Mouse (Mus musculus): Measurements from ENCODE around the gene Lcn12. TPM values are rescaled to one million over a fixed set of nuclear protein-coding genes. Genes with fewer than 3 reads are reported as not detected.

The Lcn12 gene
- total RNA-seq (2014; rRNA removed) (not detected in 2 replicates), polyA plus RNA-seq (2015; fragmentation: Nextera tagmentation; extraction: Ambion mirVana) (not detected in 2 replicates)

DNA sequence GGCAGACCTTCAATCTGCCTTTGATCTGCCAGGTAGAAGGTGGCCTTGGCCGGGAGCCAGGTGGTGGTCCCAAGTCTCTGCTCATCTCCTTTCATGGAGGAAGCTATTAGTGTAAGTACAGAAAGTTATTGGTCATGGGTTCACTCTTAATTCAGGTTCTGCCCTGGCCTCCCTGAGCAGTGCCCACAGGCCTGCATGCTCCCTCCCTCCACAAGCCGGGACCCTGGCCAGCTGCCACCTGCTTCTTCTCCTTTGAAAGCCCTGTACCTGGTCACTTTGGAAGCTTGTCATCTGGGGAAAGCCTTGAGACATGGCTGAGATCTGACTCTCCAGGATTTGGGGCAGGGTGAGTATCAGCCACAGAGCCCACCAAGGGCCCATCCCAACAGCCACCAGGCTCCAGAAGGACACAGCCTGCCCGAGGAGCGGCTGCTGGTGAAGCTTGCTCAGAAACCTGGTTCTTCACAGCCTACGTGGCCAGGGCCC, at the start of gene Lcn12:
Gene Lcn12, minus strand, starts transcription at position 436 of the 486 bp plus-strand sequence.
- no peak within 1 kb of the TSS for H3K27ac ChIP-seq (ENCODE audit: low read depth, low read length)
- no peak for TF ChIP-seq CTCF (IDR thresholded peaks at IDR 0.05)
- WGBS = 88% methylated on average over 5 of the region's 5 CpGs
- no peaks in the 10 kb centered on the region for H3K36me3 ChIP-seq (ENCODE audit: insufficient read depth, low read length)
- no peaks in the 10 kb centered on the region; the same call in 1 of the 2 replicates for H3K4me1 ChIP-seq (ENCODE audit: insufficient read depth, low read length)
- no peak within 1 kb of the TSS for H3K4me2 ChIP-seq (ENCODE audit: low read depth, low read length, poor library complexity, severe bottlenecking)
- ATAC-seq (ENCODE audit: low FRiP score) (no peak), DNase-seq (ENCODE audit: low spot score) (no peak)
- no peaks in the 10 kb centered on the region for H3K27me3 ChIP-seq (ENCODE audit: insufficient read depth, low read length)
- no peak within 1 kb of the TSS for H3K4me3 ChIP-seq (ENCODE audit: low read depth, low read length)
- no peaks in the 10 kb centered on the region for H3K9me3 ChIP-seq (ENCODE audit: low read length)
- H3K9ac ChIP-seq (replicated peaks; ENCODE audit: low read length, poor library complexity, severe bottlenecking) = no peak within 1 kb of the TSS

- H3K9ac ChIP-seq (replicated peaks; ENCODE audit: low read length, poor library complexity, severe bottlenecking) = no peak overlapping the region
- DNase-seq (ENCODE audit: low spot score) = no peak
- 94% methylated on average over 10 of the region's 10 CpGs for WGBS
- no peak for ATAC-seq (ENCODE audit: low FRiP score)
- H3K4me2 ChIP-seq (ENCODE audit: low read depth, low read length, poor library complexity, severe bottlenecking) = no peak overlapping the region
- H3K9me3 ChIP-seq (ENCODE audit: low read length) = no peaks in the 10 kb centered on the region
- H3K4me3 ChIP-seq (ENCODE audit: low read depth, low read length) = no peak overlapping the region
- H3K27ac ChIP-seq (ENCODE audit: low read depth, low read length) = no peak overlapping the region
- TF ChIP-seq CTCF (IDR thresholded peaks at IDR 0.05) = no peak
- H3K36me3 ChIP-seq (ENCODE audit: insufficient read depth, low read length) = 0 out of 2 replicates have a peak, but pooled peaks cover 3% of the 10 kb centered on the region
- peaks cover 4% of the 10 kb centered on the region; the same call in 1 of the 2 replicates for H3K4me1 ChIP-seq (ENCODE audit: insufficient read depth, low read length)
- no peaks in the 10 kb centered on the region for H3K27me3 ChIP-seq (ENCODE audit: insufficient read depth, low read length)
These were observed 48.1 kb upstream of the Lcn12 start for GRCm38 (mm10) chr2:25541644-25542367.

DNA sequence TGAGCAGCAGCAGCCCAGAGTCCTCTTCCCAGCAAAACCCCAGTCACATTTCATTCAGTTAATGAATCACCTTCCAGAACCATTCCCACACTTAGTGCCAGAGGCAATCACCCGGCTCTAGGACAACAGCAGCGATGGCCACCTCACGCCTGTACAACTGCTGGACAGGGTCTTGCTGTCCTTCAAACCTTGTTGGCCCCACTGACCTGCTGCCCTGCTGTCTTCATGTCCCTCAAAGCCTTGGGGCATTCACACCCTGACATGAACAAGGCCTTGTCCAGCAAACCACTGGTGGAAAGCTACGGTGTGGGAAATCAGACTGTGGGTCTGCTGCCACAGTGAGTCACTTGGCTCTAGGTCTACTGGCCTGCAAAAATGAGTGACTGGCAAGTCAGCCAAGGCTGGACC, 46.8 kb upstream of the Lcn12 start:
- TF ChIP-seq CTCF (IDR thresholded peaks at IDR 0.05) = no peak
- H3K36me3 ChIP-seq (ENCODE audit: insufficient read depth, low read length) = peaks cover 7% of the 10 kb centered on the region; the same call in 1 of the 2 replicates
- no peak overlapping the region for H3K4me3 ChIP-seq (ENCODE audit: low read depth, low read length)
- no peaks in the 10 kb centered on the region for H3K9me3 ChIP-seq (ENCODE audit: low read length)
- H3K27me3 ChIP-seq (ENCODE audit: insufficient read depth, low read length) = no peaks in the 10 kb centered on the region
- no peak overlapping the region for H3K9ac ChIP-seq (replicated peaks; ENCODE audit: low read length, poor library complexity, severe bottlenecking)
- H3K4me1 ChIP-seq (ENCODE audit: insufficient read depth, low read length) = no peaks in the 10 kb centered on the region
- DNase-seq (ENCODE audit: low spot score) = no peak
- WGBS = 92% methylated on average over 4 of the region's 4 CpGs
- ATAC-seq (ENCODE audit: low FRiP score) = no peak
- H3K27ac ChIP-seq (ENCODE audit: low read depth, low read length) = no peak overlapping the region
- no peak overlapping the region for H3K4me2 ChIP-seq (ENCODE audit: low read depth, low read length, poor library complexity, severe bottlenecking)

DNA sequence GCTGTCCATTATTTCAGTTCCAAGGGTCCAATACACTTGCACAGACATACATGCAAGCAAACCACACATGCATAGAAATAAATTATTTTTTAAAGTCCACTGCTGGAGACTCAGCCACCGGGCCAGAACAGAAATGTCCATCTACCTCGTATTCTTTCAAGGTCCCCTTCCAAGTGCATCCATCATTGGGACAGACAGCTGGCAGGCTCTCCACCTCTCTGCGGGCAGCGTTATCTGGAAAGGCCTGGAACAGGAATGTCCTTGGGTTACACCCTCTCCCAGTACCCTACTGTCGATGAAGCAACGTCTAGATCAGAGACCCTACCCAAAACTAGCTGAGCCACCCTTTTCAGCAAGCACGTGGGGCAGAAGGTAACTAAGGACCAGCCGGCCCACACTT, 42.8 kb upstream of the Lcn12 start:
- no peak for ATAC-seq (ENCODE audit: low FRiP score)

DNA sequence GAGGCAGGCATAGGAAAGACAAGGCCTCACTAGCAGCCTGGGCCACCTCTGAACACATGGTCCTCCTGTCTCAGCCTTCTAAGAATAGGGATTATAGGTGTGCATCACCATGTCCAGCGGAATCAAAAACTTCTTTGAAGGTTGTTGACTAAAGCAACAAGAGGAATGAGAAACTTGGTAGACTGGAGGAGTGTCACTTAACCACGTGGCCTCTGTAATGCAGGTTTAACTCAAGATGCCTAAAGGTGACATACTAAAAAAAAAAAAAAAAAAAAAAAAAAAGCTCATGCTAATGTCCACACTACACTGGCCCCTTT, 41.1 kb upstream of the Lcn12 start:
- H3K27ac ChIP-seq (ENCODE audit: low read depth, low read length) = no peak overlapping the region
- DNase-seq (ENCODE audit: low spot score) (no peak), ATAC-seq (ENCODE audit: low FRiP score) (no peak)
- H3K4me2 ChIP-seq (ENCODE audit: low read depth, low read length, poor library complexity, severe bottlenecking) = no peak overlapping the region
- H3K4me1 ChIP-seq (ENCODE audit: insufficient read depth, low read length) = no peaks in the 10 kb centered on the region
- 100% methylated on average over 2 of the region's 2 CpGs for WGBS
- H3K4me3 ChIP-seq (ENCODE audit: low read depth, low read length) = no peak overlapping the region
- H3K9me3 ChIP-seq (ENCODE audit: low read length) = no peaks in the 10 kb centered on the region
- H3K27me3 ChIP-seq (ENCODE audit: insufficient read depth, low read length) = no peaks in the 10 kb centered on the region
- H3K9ac ChIP-seq (replicated peaks; ENCODE audit: low read length, poor library complexity, severe bottlenecking) = no peak overlapping the region
- no peak for TF ChIP-seq CTCF (IDR thresholded peaks at IDR 0.05)
- peaks cover 14% of the 10 kb centered on the region for H3K36me3 ChIP-seq (ENCODE audit: insufficient read depth, low read length)

More for the DNA sequence above, 42.8 kb upstream of the Lcn12 start:
- no peak overlapping the region for H3K9ac ChIP-seq (replicated peaks; ENCODE audit: low read length, poor library complexity, severe bottlenecking)
- 93% methylated on average over 8 of the region's 8 CpGs for WGBS
- no peak overlapping the region for H3K4me3 ChIP-seq (ENCODE audit: low read depth, low read length)
- no peaks in the 10 kb centered on the region for H3K9me3 ChIP-seq (ENCODE audit: low read length)
- no peak overlapping the region for H3K4me2 ChIP-seq (ENCODE audit: low read depth, low read length, poor library complexity, severe bottlenecking)
- H3K36me3 ChIP-seq (ENCODE audit: insufficient read depth, low read length) = peaks cover 10% of the 10 kb centered on the region
- no peak for DNase-seq (ENCODE audit: low spot score)
- no peaks in the 10 kb centered on the region for H3K4me1 ChIP-seq (ENCODE audit: insufficient read depth, low read length)
- no peaks in the 10 kb centered on the region for H3K27me3 ChIP-seq (ENCODE audit: insufficient read depth, low read length)
- TF ChIP-seq CTCF (IDR thresholded peaks at IDR 0.05) = no peak
- H3K27ac ChIP-seq (ENCODE audit: low read depth, low read length) = no peak overlapping the region

GRCm38 (mm10) chr2:25534178-25534865, 40.6 kb upstream of the Lcn12 start:
- TF ChIP-seq CTCF (IDR thresholded peaks at IDR 0.05) = no peak
- no peak overlapping the region for H3K27ac ChIP-seq (ENCODE audit: low read depth, low read length)

More at GRCm38 (mm10) chr2:25534178-25534865, 40.6 kb upstream of the Lcn12 start:
- H3K4me3 ChIP-seq (ENCODE audit: low read depth, low read length) = no peak overlapping the region
- no peaks in the 10 kb centered on the region for H3K27me3 ChIP-seq (ENCODE audit: insufficient read depth, low read length)
- 80% methylated on average over 3 of the region's 3 CpGs for WGBS
- no peaks in the 10 kb centered on the region for H3K4me1 ChIP-seq (ENCODE audit: insufficient read depth, low read length)
- DNase-seq (ENCODE audit: low spot score) (peak; percentile 60), ATAC-seq (ENCODE audit: low FRiP score) (no peak)
- no peak overlapping the region for H3K9ac ChIP-seq (replicated peaks; ENCODE audit: low read length, poor library complexity, severe bottlenecking)
- H3K9me3 ChIP-seq (ENCODE audit: low read length) = no peaks in the 10 kb centered on the region
- peaks cover 14% of the 10 kb centered on the region for H3K36me3 ChIP-seq (ENCODE audit: insufficient read depth, low read length)
- H3K4me2 ChIP-seq (ENCODE audit: low read depth, low read length, poor library complexity, severe bottlenecking) = no peak overlapping the region

All from midbrain, postnatal 0 days (tissue).